Mouse (Mus musculus) brain, adult 2 months (tissue): Measurements from ENCODE around the gene Pttg1ip.
A peak's percentile ranks its signal among the peaks of the same experiment; 100 is the strongest.

Experiments
- DNase-seq: peaks from one replicate; pipeline ENCODE4 v3.0.0; 2011; ENCODE audit warnings: low read depth, low spot score

Pttg1ip gene

GRCm38 (mm10) chr10:77606855-77607254, 25.3 kb downstream of the Pttg1ip start:
- no peak for DNase-seq

GRCm38 (mm10) chr10:77607441-77607840, 25.9 kb downstream of the Pttg1ip start:
- no peak for DNase-seq

- peak; percentile 60 for DNase-seq
Observed at GRCm38 (mm10) chr10:77608589-77608988, 27.1 kb downstream of the Pttg1ip start.

- peak; percentile 57 for DNase-seq
Observed at GRCm38 (mm10) chr10:77610221-77610961, 28.9 kb downstream of the Pttg1ip start.

GRCm38 (mm10) chr10:77613409-77613808, 31.9 kb downstream of the Pttg1ip start:
- DNase-seq: no peak

GRCm38 (mm10) chr10:77615647-77616046, 34.1 kb downstream of the Pttg1ip start:
- no peak for DNase-seq

- no peak for DNase-seq
Observed at GRCm38 (mm10) chr10:77616166-77616565, 34.6 kb downstream of the Pttg1ip start.

GRCm38 (mm10) chr10:77616926-77617325, 35.4 kb downstream of the Pttg1ip start:
- no peak for DNase-seq

GRCm38 (mm10) chr10:77621546-77621945, 40.0 kb downstream of the Pttg1ip start:
- DNase-seq: no peak

- DNase-seq: peak; percentile 94
Observed at GRCm38 (mm10) chr10:77622055-77622988, 40.8 kb downstream of the Pttg1ip start, which contains the start of gene Ube2g2. Ube2g2 (plus strand) TSS chr10:77622275.

GRCm38 (mm10) chr10:77623069-77623492, 41.6 kb downstream of the Pttg1ip start:
- DNase-seq: peak; percentile 90

GRCm38 (mm10) chr10:77623639-77624400, 42.3 kb downstream of the Pttg1ip start:
- DNase-seq: no peak

- peak; percentile 79 for DNase-seq
Observed at GRCm38 (mm10) chr10:77624570-77624995, 43.1 kb downstream of the Pttg1ip start.

- no peak for DNase-seq
Observed at GRCm38 (mm10) chr10:77626036-77626435, 44.5 kb downstream of the Pttg1ip start.

GRCm38 (mm10) chr10:77626591-77626990, 45.1 kb downstream of the Pttg1ip start:
- no peak for DNase-seq

- peak; percentile 87 for DNase-seq
Observed at GRCm38 (mm10) chr10:77627497-77627896, 46.0 kb downstream of the Pttg1ip start.

- DNase-seq: no peak
Observed at GRCm38 (mm10) chr10:77629163-77629562, 47.6 kb downstream of the Pttg1ip start.

GRCm38 (mm10) chr10:77629970-77630369, 48.5 kb downstream of the Pttg1ip start:
- DNase-seq: no peak

- DNase-seq: no peak
Observed at GRCm38 (mm10) chr10:77634016-77634415, 52.5 kb downstream of the Pttg1ip start.

- DNase-seq: no peak
Observed at GRCm38 (mm10) chr10:77634452-77635231, 53.1 kb downstream of the Pttg1ip start.
